In genomic region chr7:16761005-16761481, GRCm38 (mm10) we compare ENCODE assay signal across 9 mouse cellular contexts. TPM values are rescaled to one million over a fixed set of nuclear protein-coding genes. Genes with fewer than 3 reads are reported as not detected.
DNase-seq lines count a peak whose midpoint lies in the region; ATAC-seq and TF ChIP-seq lines count a peak whose summit lies in the region.
"Had no signal": no experiment of that assay in that cellular context is flagged by ENCODE, and none has a peak within 500 bp of the region (broad histone marks: within the 10 kb centered on the region; RNA-seq: fewer than 3 reads in every experiment).

No protein-coding gene starts in this region.

- WGBS in heart, adult 2 months: 26% methylated on average over 10 of the region's 10 CpGs
- 36% methylated on average over 10 of the region's 10 CpGs for WGBS in kidney, postnatal 0 days
- WGBS in thymus, adult 2 months: 78% methylated on average over 9 of the region's 10 CpGs

- H3K27me3 ChIP-seq in heart, adult 2 months (ENCODE audit: control insufficient read depth, insufficient read depth, low read length): no peaks in the 10 kb centered on the region
- H3K27me3 ChIP-seq in kidney, postnatal 0 days (ENCODE audit: insufficient read depth, low read length): no peaks in the 10 kb centered on the region
- H3K27me3 ChIP-seq in thymus, adult 2 months (ENCODE audit: control insufficient read depth, insufficient read depth, low read length): no peaks in the 10 kb centered on the region

- no peak overlapping the region for H3K4me3 ChIP-seq in heart, adult 2 months
- no peak overlapping the region for H3K4me3 ChIP-seq in kidney, postnatal 0 days (replicated peaks; ENCODE audit: low read depth, low read length)
- H3K4me3 ChIP-seq in thymus, adult 2 months (ENCODE audit: control insufficient read depth, insufficient read depth, low read length): no peak overlapping the region

- H3K79me2 ChIP-seq in heart, adult 2 months (replicated peaks; ENCODE audit: control insufficient read depth, insufficient read depth, low read length): no peaks in the 10 kb centered on the region; the same call in 1 of the 2 replicates

- peak; percentile 24; the same call in 1 of the 2 replicates for TF ChIP-seq POLR2A in heart, adult 2 months (IDR thresholded peaks at IDR 0.05; ENCODE audit: insufficient read depth, low read depth, low read length)
- no peak for TF ChIP-seq POLR2A in thymus, adult 2 months (IDR thresholded peaks at IDR 0.05; ENCODE audit: control insufficient read depth, extremely low read depth, insufficient read depth, low read length, poor library complexity)

- H3K9ac ChIP-seq in heart, adult 2 months (ENCODE audit: low read depth, low read length): peak overlapping the region; percentile 4; the same call in 1 of the 2 replicates
- no peak overlapping the region for H3K9ac ChIP-seq in kidney, postnatal 0 days (ENCODE audit: low read depth, low read length)

- no peak for TF ChIP-seq CTCF in heart, adult 2 months (IDR thresholded peaks at IDR 0.05)
- TF ChIP-seq CTCF in kidney, postnatal 0 days (IDR thresholded peaks at IDR 0.05; ENCODE audit: low read depth): no peak
- TF ChIP-seq CTCF in thymus, adult 2 months (IDR thresholded peaks at IDR 0.05; ENCODE audit: borderline replicate concordance, control insufficient read depth, extremely low read depth, insufficient read depth, low read length, poor library complexity): no peak

- H3K9me3 ChIP-seq in kidney, postnatal 0 days (replicated peaks; ENCODE audit: low read length): no peaks in the 10 kb centered on the region

- peak overlapping the region; percentile 77 for H3K27ac ChIP-seq in heart, adult 2 months
- peak overlapping the region; percentile 82 for H3K27ac ChIP-seq in kidney, postnatal 0 days
- H3K27ac ChIP-seq in thymus, adult 2 months (ENCODE audit: control insufficient read depth, insufficient read depth, low read length): no peak overlapping the region

- 0 out of 2 replicates have a peak, but pooled peaks have one; percentile 70 for TF ChIP-seq EP300 in heart, adult 2 months (IDR thresholded peaks at IDR 0.05; ENCODE audit: insufficient read depth, low read depth, low read length)

- intact Hi-C loops in heart, adult 2 months (cut with DNase I): loop anchor here (1.0 kb wide), 1 partner anchor 20 kb away; the partner anchor contains the start of gene Slc1a5

- DNase-seq in adrenal gland, adult (ENCODE audit: inconsistent age in 2 of 2, low spot score in 1 of 2): peak; percentile 42 to 71
- DNase-seq in adrenal gland, postnatal 25 days: no peak
- DNase-seq in heart, adult 2 months: peak; percentile 75 to 86
- DNase-seq in kidney, postnatal 0 days (ENCODE audit: low spot score): peak; percentile 91
- peak; percentile 51 for DNase-seq in ovary, postnatal 36 days (ENCODE audit: low spot score)
- DNase-seq in cerebellum, adult 9-11 months: no peak
- DNase-seq in T-cell, adult 2 months (ENCODE audit: low spot score): no peak
- DNase-seq in thymus, adult 2 months: no peak

- H3K4me1 ChIP-seq in heart, adult 2 months (ENCODE audit: control insufficient read depth, insufficient read depth, low read length): peaks cover 12% of the 10 kb centered on the region
- no peaks in the 10 kb centered on the region for H3K4me1 ChIP-seq in kidney, postnatal 0 days (replicated peaks; ENCODE audit: insufficient read depth, low read length)
- H3K4me1 ChIP-seq in thymus, adult 2 months (replicated peaks; ENCODE audit: control insufficient read depth, insufficient read depth, low read length): peaks cover 32% of the 10 kb centered on the region

- peak; percentile 61; the same call in 1 of the 2 replicates for ATAC-seq in kidney, postnatal 0 days (replicated peaks; ENCODE audit: low FRiP score, low read depth)

- H3K36me3 ChIP-seq in heart, adult 2 months (ENCODE audit: control insufficient read depth, insufficient read depth, low read length): no peaks in the 10 kb centered on the region; the same call in 1 of the 2 replicates
- no peaks in the 10 kb centered on the region for H3K36me3 ChIP-seq in kidney, postnatal 0 days (ENCODE audit: insufficient read depth, low read length)
- H3K36me3 ChIP-seq in thymus, adult 2 months (ENCODE audit: control insufficient read depth, insufficient read depth, low read length): no peaks in the 10 kb centered on the region

- H3K4me2 ChIP-seq in kidney, postnatal 0 days (ENCODE audit: low read length): peak overlapping the region; percentile 25; the same call in 1 of the 2 replicates

RNA-seq across cellular contexts. Expression of gene Slc1a5, which starts 20.1 kb away (rescaled TPM):
- 92.7 and 99.0 TPM in 2 replicates for total RNA-seq in adrenal gland, postnatal 25 days (2021)
- total RNA-seq in heart, adult 2 months (2021): 10 to 100 TPM; 20.9 to 26.1 TPM
- polyA plus RNA-seq in heart, adult 2 months (2012; rRNA removed): 35.6 and 57.0 TPM in 2 replicates
- polyA plus RNA-seq in kidney, postnatal 0 days (2015; fragmentation: Nextera tagmentation; extraction: Ambion mirVana): 49.0 and 55.8 TPM in 2 replicates
- 254 and 310 TPM in 2 replicates for polyA plus RNA-seq in thymus, adult 2 months (2012; rRNA removed)

RNA-seq across cellular contexts. Expression of gene Ap2s1, which starts 22.8 kb away (rescaled TPM):
- total RNA-seq in adrenal gland, postnatal 25 days (2021): 130 and 139 TPM in 2 replicates
- total RNA-seq in heart, adult 2 months (2021): 10 to 100 TPM; 69.7 to 75.3 TPM
- polyA plus RNA-seq in heart, adult 2 months (2012; rRNA removed): 122 and 123 TPM in 2 replicates
- 262 and 263 TPM in 2 replicates for polyA plus RNA-seq in kidney, postnatal 0 days (2015; fragmentation: Nextera tagmentation; extraction: Ambion mirVana)
- 418 and 426 TPM in 2 replicates for polyA plus RNA-seq in thymus, adult 2 months (2012; rRNA removed)

RNA-seq across cellular contexts. Expression of gene Ceacam9, which starts 39.3 kb away (rescaled TPM):
- not detected in 2 replicates for total RNA-seq in adrenal gland, postnatal 25 days (2021)
- not detected for total RNA-seq in heart, adult 2 months (2021)
- not detected in 2 replicates for polyA plus RNA-seq in heart, adult 2 months (2012; rRNA removed)
- not detected in 2 replicates for polyA plus RNA-seq in kidney, postnatal 0 days (2015; fragmentation: Nextera tagmentation; extraction: Ambion mirVana)
- polyA plus RNA-seq in thymus, adult 2 months (2012; rRNA removed): 0.07 TPM in 1 of 2 replicates, not detected in the other
- polyA plus RNA-seq: intestine, embryonic 14.5 days had no signal

RNA-seq across cellular contexts. Expression of gene Strn4, which starts 54.6 kb away (rescaled TPM):
- 73.7 and 116 TPM in 2 replicates for total RNA-seq in adrenal gland, postnatal 25 days (2021)
- total RNA-seq in heart, adult 2 months (2021): 10 to 100 TPM; 55.5 to 56.2 TPM
- polyA plus RNA-seq in heart, adult 2 months (2012; rRNA removed): 94.2 and 101 TPM in 2 replicates
- 65.4 and 71.2 TPM in 2 replicates for polyA plus RNA-seq in kidney, postnatal 0 days (2015; fragmentation: Nextera tagmentation; extraction: Ambion mirVana)
- 307 and 318 TPM in 2 replicates for polyA plus RNA-seq in thymus, adult 2 months (2012; rRNA removed)

RNA-seq across cellular contexts. Expression of gene Fkrp, which starts 55.5 kb away (rescaled TPM):
- total RNA-seq in adrenal gland, postnatal 25 days (2021): 27.5 and 28.2 TPM in 2 replicates
- total RNA-seq in heart, adult 2 months (2021): 10 to 100 TPM; 49.5 to 52.8 TPM
- 40.3 and 51.3 TPM in 2 replicates for polyA plus RNA-seq in heart, adult 2 months (2012; rRNA removed)
- 31.0 and 32.0 TPM in 2 replicates for polyA plus RNA-seq in kidney, postnatal 0 days (2015; fragmentation: Nextera tagmentation; extraction: Ambion mirVana)
- 48.7 and 51.5 TPM in 2 replicates for polyA plus RNA-seq in thymus, adult 2 months (2012; rRNA removed)

Comparison
In these comparisons a context has a peak if more than half of its experiments do, and no peak if none do; other contexts are left out.
1. DNase-seq: peak in adrenal gland, adult (2 of 2), heart, adult 2 months (2 of 2), kidney, postnatal 0 days (single experiment) and ovary, postnatal 36 days (single experiment); none in adrenal gland, postnatal 25 days (single experiment), cerebellum, adult 9-11 months (single experiment), T-cell, adult 2 months (single experiment) and thymus, adult 2 months (single experiment).